Mouse (Mus musculus): Measurements from ENCODE around the gene Smim15.
A peak's percentile ranks its signal among the peaks of the same experiment; 100 is the strongest.

The Smim15 gene

GRCm38 (mm10) chr13:108063374-108064134, 19.3 kb downstream of the Smim15 start:
- no peak for DNase-seq

DNA sequence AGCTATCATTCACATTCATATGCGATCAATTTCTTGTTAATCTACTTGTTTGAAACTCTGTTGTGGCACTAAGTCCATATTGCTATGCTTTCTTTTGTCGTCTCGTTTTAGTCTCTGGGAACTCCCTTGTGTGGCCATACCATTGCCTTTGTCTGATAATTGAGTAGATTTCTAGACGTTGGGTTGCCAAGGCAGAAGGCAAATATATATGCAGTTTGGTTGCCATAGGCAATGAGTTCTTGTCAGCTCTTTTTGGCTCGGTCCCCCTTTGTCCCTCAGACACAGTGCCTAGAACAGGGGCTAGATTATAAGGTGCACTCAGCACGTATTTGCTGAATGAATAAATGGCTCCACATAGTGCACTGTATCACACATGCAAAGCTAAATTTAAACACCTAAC, 20.1 kb downstream of the Smim15 start:
- DNase-seq, result no peak

DNA sequence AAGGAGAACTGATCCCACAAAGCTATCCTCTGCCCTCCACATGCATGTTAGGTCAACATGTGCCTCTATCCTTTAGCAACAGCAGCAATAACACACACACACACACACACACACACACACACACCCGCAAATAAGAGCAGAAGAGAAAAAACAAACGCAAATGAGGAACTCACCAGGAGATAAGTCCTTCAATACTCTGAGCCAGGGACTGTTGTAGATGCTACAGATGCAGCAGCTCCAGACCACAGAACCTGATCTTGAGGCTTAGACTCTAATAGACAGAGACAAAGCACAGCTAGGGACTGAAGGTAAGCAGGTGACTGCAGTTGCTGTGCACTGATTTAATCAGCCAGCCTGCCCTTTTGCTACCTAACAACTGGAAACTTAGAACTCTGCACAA, 21.8 kb downstream of the Smim15 start:
- no peak for DNase-seq

DNA sequence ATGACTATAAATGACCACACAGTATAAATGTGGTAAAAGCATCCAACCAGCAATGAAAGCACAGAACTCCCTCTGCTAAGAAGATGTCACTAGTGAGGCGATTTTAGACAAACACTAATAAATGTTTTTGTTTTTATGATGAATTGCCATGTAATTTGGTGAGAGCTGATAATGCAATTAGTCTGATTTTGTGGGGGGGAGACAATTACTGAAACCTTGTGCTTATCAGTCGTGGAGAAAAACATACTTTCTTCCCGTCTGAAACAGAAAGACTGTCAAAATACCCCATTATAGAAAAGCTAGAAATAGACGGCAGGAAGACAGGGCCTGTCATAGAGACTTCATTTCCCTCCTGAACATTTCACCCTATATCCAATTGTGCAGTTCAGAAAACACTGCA, 24.9 kb downstream of the Smim15 start:
- no peak for DNase-seq

GRCm38 (mm10) chr13:108070171-108070570, 25.9 kb downstream of the Smim15 start:
- no peak for DNase-seq

- DNase-seq, result no peak
Observed at GRCm38 (mm10) chr13:108077476-108077875, 33.2 kb downstream of the Smim15 start.

GRCm38 (mm10) chr13:108077901-108078300, 33.7 kb downstream of the Smim15 start:
- DNase-seq, result no peak

DNA sequence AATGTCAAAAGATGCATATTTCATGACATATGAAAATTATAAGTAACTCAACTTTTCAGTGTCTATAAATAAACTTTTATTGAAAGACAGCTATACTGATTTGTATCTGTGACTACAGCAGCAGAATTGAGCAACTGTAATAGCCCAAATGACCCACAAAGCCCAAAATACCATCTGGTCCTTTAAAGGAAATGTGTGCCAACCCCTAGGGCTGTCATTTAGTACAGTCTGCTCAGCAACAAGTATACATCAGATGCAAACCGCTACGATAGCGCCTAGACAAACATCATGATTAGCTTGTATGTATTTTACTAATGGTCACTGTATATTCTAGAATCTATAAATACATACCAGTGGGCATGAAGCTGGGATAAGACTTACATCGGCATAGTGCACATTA, 39.8 kb downstream of the Smim15 start:
- peak; percentile 32 for DNase-seq

DNA sequence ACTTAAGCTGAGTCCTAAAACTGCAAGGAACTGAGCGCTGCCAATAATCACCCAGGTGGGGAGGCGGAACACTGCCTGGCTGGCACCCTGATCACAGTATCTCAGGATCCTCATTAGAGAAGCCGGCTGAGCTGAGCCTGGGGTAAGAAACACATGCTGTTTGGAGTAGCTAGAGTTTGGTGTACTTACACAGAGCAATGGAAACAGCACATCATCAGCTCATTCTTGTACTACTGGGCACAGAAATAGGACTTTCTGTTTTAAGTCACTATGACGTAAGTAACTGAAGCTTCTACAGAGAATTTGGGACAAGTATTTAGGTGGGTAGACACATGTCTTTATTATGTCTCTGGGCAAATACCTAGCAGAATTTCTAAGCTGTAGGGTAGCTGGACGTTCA, 41.8 kb downstream of the Smim15 start:
- DNase-seq, result no peak

- DNase-seq, result no peak
Observed at GRCm38 (mm10) chr13:108086724-108087123, 42.5 kb downstream of the Smim15 start.

DNA sequence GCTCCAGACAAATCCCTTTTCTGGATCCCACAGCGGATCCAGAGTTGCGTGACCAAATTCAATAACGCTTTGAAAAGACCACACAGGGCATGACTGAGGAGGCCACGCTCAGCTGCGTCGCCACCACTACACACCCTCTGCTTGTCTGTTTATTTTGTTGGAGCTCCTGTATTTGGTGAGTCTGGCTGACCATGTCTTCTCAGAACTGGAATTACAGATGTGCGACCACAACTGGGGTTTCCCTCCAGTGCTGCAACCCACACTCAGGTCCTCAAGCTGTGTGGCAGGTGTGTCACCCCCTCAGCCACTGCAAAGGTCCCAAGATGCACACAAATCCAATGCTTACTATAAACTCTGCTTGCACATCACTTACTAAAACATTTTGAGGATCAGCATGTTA, 48.0 kb downstream of the Smim15 start:
- DNase-seq, result no peak

- no peak for DNase-seq
Observed at GRCm38 (mm10) chr13:108094681-108095080, 50.4 kb downstream of the Smim15 start.

DNA sequence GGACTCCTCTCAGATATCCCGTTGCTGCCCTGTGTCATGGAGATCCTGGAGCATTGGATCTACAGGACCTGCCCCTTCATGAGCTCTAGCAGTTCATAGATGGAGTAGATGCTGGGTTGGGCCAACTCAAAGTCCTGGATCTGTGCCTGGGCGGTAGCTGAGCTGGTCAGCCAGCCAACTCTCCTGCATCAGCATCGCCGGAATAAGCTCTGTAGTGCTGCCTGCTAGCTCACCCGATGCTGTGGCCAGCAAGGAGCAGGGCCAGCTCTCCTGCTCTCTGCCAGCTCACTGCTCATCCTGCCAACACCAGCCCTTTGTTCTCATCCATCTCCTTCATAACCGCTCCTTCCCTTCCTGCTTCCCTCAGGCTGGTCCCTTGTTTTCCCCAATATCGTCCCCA, 51.4 kb downstream of the Smim15 start:
- DNase-seq, result peak; percentile 94

DNA sequence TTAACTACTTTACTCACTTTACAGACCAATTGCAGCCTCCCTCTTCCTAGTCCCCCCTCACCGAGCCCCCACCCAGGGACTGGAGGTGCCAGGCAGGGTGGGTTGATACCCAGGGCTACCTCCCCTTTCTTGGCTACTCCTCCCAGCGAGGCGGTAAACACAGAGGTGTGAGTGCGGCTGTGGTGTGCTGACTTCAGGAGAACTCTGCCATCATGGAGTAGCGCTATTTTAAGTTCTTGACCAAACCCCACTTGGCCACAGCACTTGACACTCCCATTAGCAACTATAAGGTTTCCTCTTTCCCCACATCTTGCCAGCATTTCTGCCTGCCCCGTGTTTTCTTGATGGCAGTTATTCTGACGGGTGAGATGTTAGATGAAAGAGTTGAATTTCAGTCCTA, 52.2 kb downstream of the Smim15 start:
- DNase-seq, result no peak
